Mouse (Mus musculus): ENCODE measurements at regions not wholly inside any gene's neighbourhood (a gene's known extent, or its start where the extent isn't known, plus 50 kb on each side); places are given as distances from the start of the nearest gene placed in this dataset.

GRCm38 (mm10) chr13:34800906-34801305 is 66.3 kb downstream of the Fam50b start:
- no peak for DNase-seq (ENCODE audit: low spot score in 2 of 2)

GRCm38 (mm10) chr13:34806532-34807092 is 68.5 kb upstream of the Prpf4b start:
- no peak for DNase-seq (ENCODE audit: low spot score in 2 of 2)

GRCm38 (mm10) chr13:34809536-34809935 is 65.6 kb upstream of the Prpf4b start:
- DNase-seq (ENCODE audit: low spot score in 2 of 2), result no peak

- DNase-seq (ENCODE audit: low spot score in 2 of 2), result peak; percentile 21 to 48
These were observed 60.7 kb upstream of the Prpf4b start for GRCm38 (mm10) chr13:34814161-34815056.

- DNase-seq (ENCODE audit: low spot score in 2 of 2), result no peak
These were observed 60.1 kb upstream of the Prpf4b start for GRCm38 (mm10) chr13:34815057-34815410.

GRCm38 (mm10) chr13:34818211-34818610 is 56.9 kb upstream of the Prpf4b start:
- DNase-seq (ENCODE audit: low spot score in 2 of 2), result no peak

- no peak for DNase-seq (ENCODE audit: low spot score in 2 of 2)
These were observed 54.7 kb upstream of the Prpf4b start for GRCm38 (mm10) chr13:34820423-34820822.

- no peak for DNase-seq (ENCODE audit: low spot score in 2 of 2)
These were observed 53.2 kb upstream of the Prpf4b start for GRCm38 (mm10) chr13:34821946-34822345.

- no peak for DNase-seq (ENCODE audit: low spot score in 2 of 2)
These were observed 50.9 kb upstream of the Prpf4b start for GRCm38 (mm10) chr13:34824157-34824556.
